Mouse (Mus musculus) embryonic fibroblast, embryonic 13.5 days (primary cell): ENCODE results near the gene Zdhhc12.

Source experiments
- CTCF ChIP-seq: IDR thresholded peaks from 2 replicates; pipeline ENCODE4 v1.5.1; 2011; ENCODE audit warnings: mild to moderate bottlenecking, control low read depth, low read length, moderate library complexity, borderline replicate concordance; ENCODE audit not compliant: insufficient read depth
- POLR2A ChIP-seq: IDR thresholded peaks from 2 replicates; pipeline ENCODE4 v1.6.1; 2011; ENCODE audit warnings: low read depth, mild to moderate bottlenecking, control low read depth, low read length, moderate library complexity

GRCm38 (mm10) chr2:30084632-30085031 is 8.8 kb downstream of the Zdhhc12 start:
- TF ChIP-seq CTCF (no peak), POLR2A (no peak)
